Mouse (Mus musculus) spleen, adult 2 months (tissue): ENCODE measurements at regions not wholly inside any gene's neighbourhood (a gene's known extent, or its start where the extent isn't known, plus 50 kb on each side); places are given as distances from the start of the nearest gene placed in this dataset.

ENCODE experiments used
- CTCF ChIP-seq: fragments of 200-500 bp; IDR thresholded peaks from 2 replicates; pipeline ENCODE4 v1.5.1; 2011; ENCODE audit warnings: mild to moderate bottlenecking, inconsistent platforms; ENCODE audit not compliant: insufficient read depth, insufficient read length, insufficient replicate concordance; ENCODE audit errors: extremely low read depth
- POLR2A ChIP-seq: fragments of 200-500 bp; IDR thresholded peaks from 2 replicates; pipeline ENCODE4 v1.6.1; 2011; ENCODE audit warnings: low read depth, low read length, inconsistent platforms

- TF ChIP-seq POLR2A (no peak), CTCF (no peak)
Observed at GRCm38 (mm10) chr16:93092796-93093195, 266.8 kb upstream of the Runx1 start.
